Mouse (Mus musculus) kidney, postnatal 36 days (tissue): ENCODE measurements around the gene Dhx34.

Source experiments
- DNase-seq, 2 experiments: peaks; one replicate each; pipeline ENCODE4 v3.0.0; 2021 to 2022; ENCODE audit warnings: mixed read lengths in 2 of 2

The Dhx34 gene

DNA sequence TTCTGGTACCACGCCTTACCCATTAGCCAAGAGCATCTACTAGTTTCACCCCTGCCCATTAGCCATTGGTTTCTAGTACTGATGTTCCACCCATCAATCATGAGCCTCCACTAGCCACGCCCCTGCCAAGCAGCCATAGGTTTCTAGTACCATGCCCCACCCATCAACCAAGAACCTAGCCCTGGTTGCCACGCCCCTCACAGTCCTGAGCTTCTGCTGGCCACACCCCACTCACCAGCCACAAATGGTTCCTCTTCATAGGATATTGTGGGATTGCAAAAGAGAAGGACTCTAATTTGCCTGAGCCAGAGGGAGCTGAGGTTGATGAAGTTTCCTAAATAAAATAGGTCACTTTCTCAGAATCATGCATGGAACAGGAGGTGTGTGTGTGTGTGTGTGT lies 61.1 kb downstream of the Dhx34 start:
- DNase-seq: no peak

GRCm38 (mm10) chr7:16158735-16159134 lies 63.1 kb downstream of the Dhx34 start:
- DNase-seq: no peak

- DNase-seq: no peak
These were observed 65.6 kb downstream of the Dhx34 start for GRCm38 (mm10) chr7:16156105-16156714.

DNA sequence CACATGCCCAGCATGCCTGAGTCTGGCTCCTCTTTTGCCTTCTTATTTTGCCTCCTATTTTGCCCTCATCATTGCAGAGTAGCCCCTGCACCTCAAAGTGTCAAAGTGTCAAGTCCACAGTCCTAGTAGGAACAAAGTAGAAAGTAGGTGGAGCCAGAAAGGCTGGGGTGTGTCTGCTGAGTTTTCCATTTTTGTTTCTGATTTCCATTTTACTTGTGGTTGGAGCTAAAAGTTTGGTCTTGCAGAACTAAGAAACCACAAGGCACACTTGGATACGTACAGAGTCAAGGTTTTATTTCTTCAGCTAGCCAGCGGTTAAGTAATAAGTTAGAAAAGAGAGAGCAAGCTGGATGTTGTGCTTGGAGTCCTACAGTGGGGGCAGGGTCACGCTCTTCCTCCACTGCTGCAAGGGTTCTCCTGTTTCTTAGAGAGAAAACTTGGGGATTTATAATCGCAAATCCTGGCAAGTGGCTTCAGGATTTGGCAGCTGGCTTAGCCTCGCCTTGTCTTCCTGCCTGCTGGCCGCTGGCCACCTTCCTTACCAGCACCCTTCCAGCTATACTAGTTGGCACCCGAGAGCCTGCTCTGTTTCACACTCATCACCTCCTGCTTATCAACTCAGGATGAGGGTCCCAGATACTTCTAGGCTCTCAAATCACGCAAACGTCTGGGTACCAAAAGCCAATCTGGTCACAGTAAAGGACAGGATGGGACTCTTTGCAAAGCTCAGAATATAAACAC lies 66.5 kb downstream of the Dhx34 start:
- DNase-seq: peak in 1 of 2 experiments; percentile 18

DNA sequence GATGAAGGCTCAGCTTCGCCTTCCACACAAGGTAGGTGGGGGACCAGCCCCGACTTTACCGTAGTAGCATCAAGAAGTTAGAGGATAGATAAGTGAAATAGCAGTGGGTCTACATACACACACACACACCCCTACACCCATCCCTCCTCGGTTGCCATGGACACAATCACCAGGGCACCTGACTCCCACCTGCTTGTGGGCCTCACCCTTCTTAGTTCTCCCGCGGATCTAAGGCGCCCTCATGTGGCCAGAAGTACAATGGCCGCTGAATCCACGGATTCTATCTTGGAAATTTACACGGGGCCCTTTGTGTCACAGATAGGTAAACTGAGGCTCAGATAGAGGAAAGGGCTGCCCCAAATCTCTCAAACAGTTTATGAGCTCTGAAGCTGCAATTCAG lies 68.3 kb downstream of the Dhx34 start:
- peak; percentile 19 to 69 for DNase-seq

DNA sequence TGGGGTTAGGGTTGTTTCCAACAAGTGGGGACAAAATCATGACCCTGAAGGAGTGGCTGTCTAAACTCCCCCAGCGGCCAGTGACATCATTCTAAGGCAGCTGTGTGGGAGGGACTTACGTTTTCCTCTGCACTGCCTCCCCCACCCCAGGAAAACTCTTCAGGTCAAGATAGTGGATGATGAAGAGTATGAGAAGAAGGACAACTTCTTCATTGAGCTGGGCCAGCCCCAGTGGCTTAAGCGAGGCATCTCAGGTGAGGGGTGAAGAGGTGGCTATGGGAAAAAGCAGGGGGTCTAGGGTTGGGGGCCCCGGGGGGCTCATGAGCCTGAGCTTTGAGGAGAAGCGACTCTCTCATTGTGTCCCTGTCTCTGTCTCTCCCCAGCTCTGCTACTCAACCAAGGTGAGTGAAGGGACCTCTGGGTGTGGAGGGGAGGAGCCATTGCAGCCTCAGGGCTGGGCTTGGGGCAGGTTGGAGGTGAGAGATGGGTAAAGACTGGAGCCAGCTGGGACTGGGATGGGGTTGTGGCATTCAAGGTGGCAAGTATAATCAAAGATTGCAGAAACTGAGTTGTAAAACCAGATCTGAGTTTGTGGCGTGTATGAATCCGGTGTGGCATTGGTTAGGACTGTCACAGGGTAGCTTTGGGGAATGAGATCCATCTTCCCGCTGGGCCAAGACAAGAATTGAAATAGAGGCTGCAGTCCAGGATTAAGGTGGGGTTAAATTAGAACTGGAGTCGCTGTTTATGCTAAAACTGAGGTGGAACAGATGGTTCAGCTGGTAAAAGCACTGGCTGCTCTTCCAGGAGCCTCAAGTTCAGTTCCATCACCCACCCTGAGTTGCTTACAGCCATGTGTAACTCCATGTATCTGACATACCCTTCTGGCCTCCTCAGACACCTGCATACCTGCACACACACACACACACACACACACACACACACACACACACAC lies 71.4 kb downstream of the Dhx34 start:
- DNase-seq: no peak

- DNase-seq: no peak
These were observed 72.6 kb downstream of the Dhx34 start for GRCm38 (mm10) chr7:16149241-16149640.

GRCm38 (mm10) chr7:16147643-16148042 lies 74.2 kb downstream of the Dhx34 start:
- peak; percentile 39 to 87 for DNase-seq
